Mouse (Mus musculus): ENCODE measurements around the gene Slc13a2. TPM values are rescaled to one million over a fixed set of nuclear protein-coding genes. Genes with fewer than 3 reads are reported as not detected.

Slc13a2 gene
- polyA plus RNA-seq, 1 experiment from 2014 or later, result 1.1 TPM

DNA sequence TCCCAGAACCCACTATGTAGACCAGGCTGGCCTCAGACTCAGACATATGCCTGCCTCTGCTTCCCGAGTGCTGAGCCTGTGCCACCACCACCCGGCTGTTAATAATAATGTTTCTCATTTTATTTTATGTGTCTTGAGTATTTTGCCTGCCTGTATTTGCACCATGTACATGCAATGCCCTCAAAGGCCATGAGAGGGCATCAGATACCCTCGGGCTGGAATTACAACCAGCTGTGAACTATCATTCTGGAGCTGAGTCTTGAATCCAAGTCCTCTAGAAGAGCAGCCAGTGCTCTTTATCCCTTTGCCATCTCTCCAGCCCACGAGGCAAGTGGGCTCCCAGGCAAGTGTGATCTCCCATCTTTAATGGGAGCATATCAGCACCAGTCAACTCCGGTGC, 33.3 kb upstream of the Slc13a2 start:
- no peak overlapping the region for H3K27ac ChIP-seq
- H3K9me3 ChIP-seq (replicated peaks), result no peaks in the 10 kb centered on the region
- H3K9ac ChIP-seq, result no peak overlapping the region
- H3K4me3 ChIP-seq (replicated peaks), result no peak overlapping the region
- H3K27me3 ChIP-seq, result 0 out of 2 replicates have a peak, but pooled peaks cover 2% of the 10 kb centered on the region
- ATAC-seq (replicated peaks; ENCODE audit: low FRiP score), result no peak
- H3K36me3 ChIP-seq, result no peaks in the 10 kb centered on the region
- H3K4me1 ChIP-seq, result peaks cover 3% of the 10 kb centered on the region; the same call in 1 of the 2 replicates
- no peak overlapping the region for H3K4me2 ChIP-seq
- WGBS, result 43% methylated on average over 5 of the region's 5 CpGs

- H3K4me2 ChIP-seq, result no peak overlapping the region
- ATAC-seq (replicated peaks; ENCODE audit: low FRiP score), result no peak
- WGBS, result 74% methylated on average over 7 of the region's 7 CpGs
- H3K27me3 ChIP-seq, result 0 out of 2 replicates have a peak, but pooled peaks cover 2% of the 10 kb centered on the region
- no peak overlapping the region for H3K27ac ChIP-seq
- H3K36me3 ChIP-seq, result no peaks in the 10 kb centered on the region
- H3K9ac ChIP-seq, result no peak overlapping the region
- no peaks in the 10 kb centered on the region for H3K9me3 ChIP-seq (replicated peaks)
- no peak overlapping the region for H3K4me3 ChIP-seq (replicated peaks)
- H3K4me1 ChIP-seq, result peaks cover 3% of the 10 kb centered on the region; the same call in 1 of the 2 replicates
These were observed 32.3 kb upstream of the Slc13a2 start for GRCm38 (mm10) chr11:78454276-78454675.

- no peaks in the 10 kb centered on the region for H3K36me3 ChIP-seq
- no peak overlapping the region for H3K4me3 ChIP-seq (replicated peaks)
- no peak overlapping the region for H3K4me2 ChIP-seq
- WGBS, result 12% methylated on average over 4 of the region's 4 CpGs
- H3K27ac ChIP-seq, result no peak overlapping the region
- H3K9me3 ChIP-seq (replicated peaks), result no peaks in the 10 kb centered on the region
- 0 out of 2 replicates have a peak, but pooled peaks cover 2% of the 10 kb centered on the region for H3K27me3 ChIP-seq
- peaks cover 3% of the 10 kb centered on the region; the same call in 1 of the 2 replicates for H3K4me1 ChIP-seq
- ATAC-seq (replicated peaks; ENCODE audit: low FRiP score), result no peak
- no peak overlapping the region for H3K9ac ChIP-seq
These were observed 31.7 kb upstream of the Slc13a2 start for GRCm38 (mm10) chr11:78453675-78454074.

GRCm38 (mm10) chr11:78450337-78450736, 28.3 kb upstream of the Slc13a2 start:
- no peak overlapping the region for H3K9ac ChIP-seq
- H3K27ac ChIP-seq, result no peak overlapping the region
- no peaks in the 10 kb centered on the region for H3K27me3 ChIP-seq
- H3K4me3 ChIP-seq (replicated peaks), result no peak overlapping the region
- 36% methylated on average over 2 of the region's 2 CpGs for WGBS
- no peaks in the 10 kb centered on the region for H3K36me3 ChIP-seq
- no peaks in the 10 kb centered on the region for H3K9me3 ChIP-seq (replicated peaks)
- ATAC-seq (replicated peaks; ENCODE audit: low FRiP score), result no peak
- no peak overlapping the region for H3K4me2 ChIP-seq
- H3K4me1 ChIP-seq, result no peaks in the 10 kb centered on the region

GRCm38 (mm10) chr11:78448242-78448641, 26.2 kb upstream of the Slc13a2 start:
- Histone ChIP-seq H3K27me3 (no peaks in the 10 kb centered on the region), H3K4me2 (no peak overlapping the region), H3K36me3 (no peaks in the 10 kb centered on the region), H3K9me3 (replicated peaks) (no peaks in the 10 kb centered on the region), H3K9ac (no peak overlapping the region), H3K27ac (no peak overlapping the region), H3K4me3 (replicated peaks) (no peak overlapping the region), H3K4me1 (no peaks in the 10 kb centered on the region)
- no peak for ATAC-seq (replicated peaks; ENCODE audit: low FRiP score)
- 85% methylated on average over 1 of the region's 1 CpGs for WGBS

GRCm38 (mm10) chr11:78447168-78447567, 25.2 kb upstream of the Slc13a2 start:
- Histone ChIP-seq H3K4me1 (no peaks in the 10 kb centered on the region), H3K27ac (no peak overlapping the region), H3K4me2 (no peak overlapping the region), H3K36me3 (no peaks in the 10 kb centered on the region), H3K9me3 (replicated peaks) (no peaks in the 10 kb centered on the region), H3K9ac (no peak overlapping the region), H3K4me3 (replicated peaks) (no peak overlapping the region), H3K27me3 (no peaks in the 10 kb centered on the region)
- 67% methylated on average over 3 of the region's 3 CpGs for WGBS
- no peak for ATAC-seq (replicated peaks; ENCODE audit: low FRiP score)

DNA sequence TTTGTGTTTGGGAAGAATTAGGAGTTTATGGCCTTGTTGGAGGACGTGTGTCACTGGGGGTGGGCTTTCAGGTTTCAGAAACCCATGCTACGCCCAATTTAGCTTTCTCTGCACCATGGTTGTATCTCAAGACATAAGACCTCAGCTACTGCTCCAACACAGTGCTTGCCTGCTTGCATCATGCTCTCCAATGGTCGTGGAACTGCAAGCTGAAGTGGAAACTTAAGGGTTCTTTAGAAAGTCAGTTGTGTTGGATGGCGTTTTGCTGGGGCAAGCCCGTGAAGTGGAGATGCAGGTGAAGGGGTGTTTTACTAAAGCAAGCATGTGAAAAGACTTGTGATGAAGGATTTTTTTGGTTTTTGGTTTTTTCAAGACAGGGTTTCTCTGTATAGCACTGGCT, 21.1 kb upstream of the Slc13a2 start:
- Histone ChIP-seq H3K9me3 (replicated peaks) (no peaks in the 10 kb centered on the region), H3K36me3 (no peaks in the 10 kb centered on the region), H3K9ac (no peak overlapping the region), H3K4me1 (no peaks in the 10 kb centered on the region), H3K27ac (no peak overlapping the region), H3K27me3 (no peaks in the 10 kb centered on the region), H3K4me3 (replicated peaks) (no peak overlapping the region), H3K4me2 (no peak overlapping the region)
- 77% methylated on average over 5 of the region's 5 CpGs for WGBS
- no peak for ATAC-seq (replicated peaks; ENCODE audit: low FRiP score)

DNA sequence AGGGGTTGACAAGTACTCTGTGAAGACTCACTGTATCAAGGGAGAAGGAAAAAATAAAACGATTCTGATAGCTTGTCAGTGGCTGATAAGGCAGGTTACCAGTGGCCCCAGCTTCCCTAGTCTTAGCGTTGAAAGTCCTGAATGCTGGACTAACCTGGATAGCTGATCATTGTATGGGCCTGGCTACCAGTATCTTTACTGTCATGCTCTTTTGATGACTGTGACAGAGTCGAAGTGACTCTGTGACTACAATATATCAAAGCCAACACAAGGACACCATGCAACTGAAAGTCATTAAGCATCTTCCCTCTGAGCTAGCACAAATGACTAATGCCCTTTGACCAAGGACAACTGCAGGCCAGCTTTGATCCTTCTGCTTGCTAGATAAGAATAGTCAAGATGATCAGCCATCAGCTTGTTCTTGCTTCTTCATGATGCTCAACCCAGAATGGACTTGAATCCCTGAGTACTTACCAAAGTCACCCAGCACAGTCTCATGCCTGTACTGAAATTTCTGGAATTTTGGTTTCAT, 16.4 kb upstream of the Slc13a2 start:
- ATAC-seq (replicated peaks; ENCODE audit: low FRiP score), result no peak
- Histone ChIP-seq H3K36me3 (no peaks in the 10 kb centered on the region), H3K4me3 (replicated peaks) (no peak overlapping the region), H3K9me3 (replicated peaks) (no peaks in the 10 kb centered on the region), H3K9ac (no peak overlapping the region), H3K27me3 (no peaks in the 10 kb centered on the region), H3K4me2 (no peak overlapping the region), H3K4me1 (peaks cover 15% of the 10 kb centered on the region), H3K27ac (no peak overlapping the region)
- WGBS, result 77% methylated on average over 3 of the region's 3 CpGs

GRCm38 (mm10) chr11:78437182-78437581, 15.2 kb upstream of the Slc13a2 start:
- WGBS, result 87% methylated on average over 7 of the region's 7 CpGs
- Histone ChIP-seq H3K9ac (no peak overlapping the region), H3K36me3 (no peaks in the 10 kb centered on the region), H3K27ac (no peak overlapping the region), H3K9me3 (replicated peaks) (no peaks in the 10 kb centered on the region), H3K4me3 (replicated peaks) (no peak overlapping the region), H3K4me2 (no peak overlapping the region), H3K27me3 (no peaks in the 10 kb centered on the region), H3K4me1 (peaks cover 15% of the 10 kb centered on the region)
- no peak for ATAC-seq (replicated peaks; ENCODE audit: low FRiP score)

GRCm38 (mm10) chr11:78435776-78436349, 13.8 kb upstream of the Slc13a2 start:
- Histone ChIP-seq H3K4me3 (replicated peaks) (no peak overlapping the region), H3K9me3 (replicated peaks) (no peaks in the 10 kb centered on the region), H3K9ac (no peak overlapping the region), H3K4me1 (peaks cover 15% of the 10 kb centered on the region), H3K27me3 (no peaks in the 10 kb centered on the region), H3K36me3 (no peaks in the 10 kb centered on the region), H3K27ac (peak overlapping the region; percentile 82), H3K4me2 (peak overlapping the region; percentile 43)
- peak; percentile 92 for ATAC-seq (replicated peaks; ENCODE audit: low FRiP score)
- WGBS, result 3% methylated on average over 19 of the region's 19 CpGs

GRCm38 (mm10) chr11:78434052-78434451, 12.0 kb upstream of the Slc13a2 start:
- Histone ChIP-seq H3K27me3 (no peaks in the 10 kb centered on the region), H3K4me3 (replicated peaks) (no peak overlapping the region), H3K9me3 (replicated peaks) (no peaks in the 10 kb centered on the region), H3K9ac (no peak overlapping the region), H3K36me3 (no peaks in the 10 kb centered on the region), H3K27ac (no peak overlapping the region), H3K4me1 (peaks cover 21% of the 10 kb centered on the region), H3K4me2 (no peak overlapping the region)
- no peak for ATAC-seq (replicated peaks; ENCODE audit: low FRiP score)
- WGBS, result 33% methylated on average over 4 of the region's 4 CpGs

GRCm38 (mm10) chr11:78431176-78431575, 9.2 kb upstream of the Slc13a2 start:
- Histone ChIP-seq H3K9me3 (replicated peaks) (no peaks in the 10 kb centered on the region), H3K9ac (no peak overlapping the region), H3K4me2 (no peak overlapping the region), H3K4me1 (peaks cover 24% of the 10 kb centered on the region), H3K4me3 (replicated peaks) (no peak overlapping the region), H3K27me3 (no peaks in the 10 kb centered on the region), H3K27ac (no peak overlapping the region), H3K36me3 (no peaks in the 10 kb centered on the region)
- 63% methylated on average over 10 of the region's 10 CpGs for WGBS
- ATAC-seq (replicated peaks; ENCODE audit: low FRiP score), result no peak

All from kidney, embryonic 15.5 days (tissue).